Mouse (Mus musculus): ENCODE data around the gene Tmem91. TPM values are rescaled to one million over a fixed set of nuclear protein-coding genes. Genes with fewer than 3 reads are reported as not detected.

The Tmem91 gene
- polyA plus RNA-seq, 1 experiment from 2014 or later: 2.0 TPM

DNA sequence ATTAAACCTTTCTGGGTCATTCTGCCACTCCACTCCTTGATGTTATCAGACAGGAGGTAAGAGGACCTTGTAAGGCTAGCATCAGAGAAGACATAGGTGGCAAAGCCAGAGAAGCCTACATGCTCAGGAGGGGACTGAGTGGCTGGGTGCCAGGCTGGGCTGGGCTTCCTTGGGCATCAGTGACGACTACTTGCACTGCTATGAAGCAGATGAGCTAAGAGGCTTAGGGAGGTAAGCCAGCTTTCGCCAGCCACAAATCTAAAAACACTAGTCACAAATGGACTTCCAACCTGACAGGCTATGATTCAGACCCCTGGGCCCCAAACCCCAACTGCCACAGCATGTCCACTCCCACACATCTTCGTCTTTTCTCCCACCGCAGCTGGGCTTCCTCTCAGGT is 30.3 kb downstream of the Tmem91 start:
- no peak overlapping the region for H3K4me2 ChIP-seq (replicated peaks; ENCODE audit: low read depth, low read length)
- 82% methylated on average over 4 of the region's 4 CpGs for WGBS
- no peak overlapping the region for H3K9ac ChIP-seq (replicated peaks; ENCODE audit: low read depth)

DNA sequence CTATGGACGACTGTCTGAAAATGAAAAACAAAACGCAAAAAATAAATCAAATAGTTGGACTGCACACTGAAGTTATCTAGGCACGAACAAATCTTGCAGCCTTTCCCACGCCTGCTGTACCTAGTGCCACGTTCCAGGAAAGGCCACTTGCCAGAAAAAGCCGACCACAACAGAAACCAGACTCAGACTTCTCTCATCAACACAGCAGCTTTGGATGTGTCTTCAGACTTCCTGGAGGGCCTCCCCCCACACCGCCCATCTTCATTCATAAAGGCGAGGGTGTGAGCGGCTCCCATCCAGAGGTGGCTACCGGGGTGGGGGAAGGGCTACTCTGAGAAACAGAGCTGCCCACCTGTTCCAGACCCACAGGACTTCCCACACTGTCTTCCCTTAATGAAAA is 30.8 kb downstream of the Tmem91 start:
- ATAC-seq (no peak), DNase-seq (ENCODE audit: low spot score) (no peak)
- H3K9me3 ChIP-seq (ENCODE audit: low read length): no peaks in the 10 kb centered on the region
- 0 out of 2 replicates have a peak, but pooled peaks cover 3% of the 10 kb centered on the region for H3K36me3 ChIP-seq (ENCODE audit: insufficient read depth, low read length)
- no peaks in the 10 kb centered on the region for H3K4me1 ChIP-seq (ENCODE audit: insufficient read depth, low read depth, low read length)
- H3K4me2 ChIP-seq (replicated peaks; ENCODE audit: low read depth, low read length): no peak overlapping the region
- 68% methylated on average over 10 of the region's 10 CpGs for WGBS
- TF ChIP-seq CTCF (IDR thresholded peaks at IDR 0.05): no peak
- no peak for TF ChIP-seq EP300 (IDR thresholded peaks at IDR 0.05)
- no peak overlapping the region for H3K4me3 ChIP-seq (ENCODE audit: low read depth, low read length)
- H3K9ac ChIP-seq (replicated peaks; ENCODE audit: low read depth): no peak overlapping the region
- H3K27me3 ChIP-seq (replicated peaks; ENCODE audit: insufficient read depth, low read length): no peaks in the 10 kb centered on the region
- H3K27ac ChIP-seq (ENCODE audit: low read length): no peak overlapping the region

More for the DNA sequence above, 30.3 kb downstream of the Tmem91 start:
- no peak for DNase-seq (ENCODE audit: low spot score)
- H3K9me3 ChIP-seq (ENCODE audit: low read length): no peaks in the 10 kb centered on the region
- ATAC-seq: no peak
- no peak overlapping the region for H3K27ac ChIP-seq (ENCODE audit: low read length)
- 0 out of 2 replicates have a peak, but pooled peaks cover 3% of the 10 kb centered on the region for H3K36me3 ChIP-seq (ENCODE audit: insufficient read depth, low read length)
- H3K27me3 ChIP-seq (replicated peaks; ENCODE audit: insufficient read depth, low read length): no peaks in the 10 kb centered on the region
- no peak overlapping the region for H3K4me3 ChIP-seq (ENCODE audit: low read depth, low read length)
- TF ChIP-seq EP300 (IDR thresholded peaks at IDR 0.05) (no peak), CTCF (IDR thresholded peaks at IDR 0.05) (no peak)
- no peaks in the 10 kb centered on the region for H3K4me1 ChIP-seq (ENCODE audit: insufficient read depth, low read depth, low read length)

DNA sequence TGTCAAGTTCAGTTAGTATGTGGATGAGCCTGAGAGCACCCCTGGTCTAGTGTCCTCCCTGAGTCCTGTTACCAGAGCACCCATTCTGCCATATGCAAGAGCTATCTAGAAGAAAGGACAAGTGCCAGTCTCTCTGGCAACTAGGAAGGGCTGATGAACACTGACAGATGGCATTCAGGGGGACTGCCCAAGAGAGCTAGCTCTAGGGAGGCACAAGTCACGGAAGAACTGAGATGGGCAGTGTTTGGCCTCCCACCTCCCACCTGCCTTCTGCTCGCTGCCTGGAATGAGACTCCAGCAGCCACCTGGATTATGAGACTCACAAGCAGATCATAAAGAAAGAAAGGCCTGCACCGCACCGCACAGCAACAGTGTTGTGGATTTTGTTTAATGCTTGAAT is 35.2 kb downstream of the Tmem91 start:
- H3K4me1 ChIP-seq (ENCODE audit: insufficient read depth, low read depth, low read length): no peaks in the 10 kb centered on the region
- ATAC-seq (no peak), DNase-seq (ENCODE audit: low spot score) (no peak)
- no peak overlapping the region for H3K4me2 ChIP-seq (replicated peaks; ENCODE audit: low read depth, low read length)
- 93% methylated on average over 4 of the region's 4 CpGs for WGBS
- TF ChIP-seq EP300 (IDR thresholded peaks at IDR 0.05) (no peak), CTCF (IDR thresholded peaks at IDR 0.05) (no peak)
- H3K27me3 ChIP-seq (replicated peaks; ENCODE audit: insufficient read depth, low read length): no peaks in the 10 kb centered on the region
- no peak overlapping the region for H3K9ac ChIP-seq (replicated peaks; ENCODE audit: low read depth)
- H3K4me3 ChIP-seq (ENCODE audit: low read depth, low read length): no peak overlapping the region
- no peaks in the 10 kb centered on the region for H3K9me3 ChIP-seq (ENCODE audit: low read length)
- no peak overlapping the region for H3K27ac ChIP-seq (ENCODE audit: low read length)
- H3K36me3 ChIP-seq (ENCODE audit: insufficient read depth, low read length): peaks cover 3% of the 10 kb centered on the region

DNA sequence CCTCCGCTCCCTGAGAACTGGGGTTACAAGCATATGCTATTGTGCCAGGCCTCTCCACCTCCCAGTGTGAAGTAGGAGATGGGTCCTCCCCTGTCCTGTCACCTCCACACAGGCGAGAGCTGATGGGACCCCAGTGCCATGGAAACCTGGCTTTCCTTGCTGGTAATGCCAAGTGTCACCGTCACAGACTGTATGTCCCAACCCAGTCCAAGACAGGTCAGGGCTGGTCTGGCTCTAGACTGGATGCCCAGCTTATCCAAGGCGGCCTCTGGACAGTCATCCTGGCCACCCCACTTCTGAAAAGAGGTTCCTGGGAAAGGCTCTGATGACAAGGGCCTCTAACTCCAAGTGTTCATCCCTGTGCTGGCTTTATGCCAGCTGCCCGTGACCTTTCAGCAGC is 37.9 kb downstream of the Tmem91 start:
- TF ChIP-seq CTCF (IDR thresholded peaks at IDR 0.05): no peak
- no peak for TF ChIP-seq EP300 (IDR thresholded peaks at IDR 0.05)

DNA sequence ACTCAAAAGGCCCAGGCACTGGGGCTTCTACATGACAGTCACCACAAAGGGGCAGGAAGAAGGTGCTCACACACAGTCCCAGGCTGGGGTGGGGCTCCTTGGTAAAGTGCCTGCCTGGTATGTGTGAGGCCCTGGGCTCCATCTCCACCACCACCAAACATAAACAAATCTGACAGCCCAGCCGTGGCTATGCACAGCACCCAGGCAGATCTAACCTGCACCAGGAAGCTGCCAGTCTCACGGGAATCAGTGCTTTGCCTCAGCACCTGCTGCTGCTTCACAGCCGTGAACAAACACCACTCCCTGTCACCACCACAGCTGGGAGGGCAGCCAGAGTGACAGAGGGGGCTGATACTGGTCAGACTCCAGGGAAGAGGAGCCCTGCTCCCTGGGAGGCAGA is 38.6 kb downstream of the Tmem91 start:
- ATAC-seq: no peak
- Histone ChIP-seq H3K4me1 (ENCODE audit: insufficient read depth, low read depth, low read length) (no peaks in the 10 kb centered on the region), H3K36me3 (ENCODE audit: insufficient read depth, low read length) (peaks cover 6% of the 10 kb centered on the region), H3K9ac (replicated peaks; ENCODE audit: low read depth) (no peak overlapping the region), H3K9me3 (ENCODE audit: low read length) (no peaks in the 10 kb centered on the region), H3K27ac (ENCODE audit: low read length) (no peak overlapping the region), H3K4me3 (ENCODE audit: low read depth, low read length) (no peak overlapping the region), H3K27me3 (replicated peaks; ENCODE audit: insufficient read depth, low read length) (no peaks in the 10 kb centered on the region), H3K4me2 (replicated peaks; ENCODE audit: low read depth, low read length) (no peak overlapping the region)
- no peak for TF ChIP-seq EP300 (IDR thresholded peaks at IDR 0.05)
- TF ChIP-seq CTCF (IDR thresholded peaks at IDR 0.05): no peak
- WGBS: 14% methylated on average over 3 of the region's 3 CpGs
- no peak for DNase-seq (ENCODE audit: low spot score)

More for the DNA sequence above, 37.9 kb downstream of the Tmem91 start:
- DNase-seq (ENCODE audit: low spot score) (no peak), ATAC-seq (no peak)
- WGBS: 91% methylated on average over 5 of the region's 5 CpGs
- no peaks in the 10 kb centered on the region for H3K9me3 ChIP-seq (ENCODE audit: low read length)
- H3K4me3 ChIP-seq (ENCODE audit: low read depth, low read length): no peak overlapping the region
- no peaks in the 10 kb centered on the region for H3K4me1 ChIP-seq (ENCODE audit: insufficient read depth, low read depth, low read length)
- no peak overlapping the region for H3K27ac ChIP-seq (ENCODE audit: low read length)
- no peaks in the 10 kb centered on the region for H3K27me3 ChIP-seq (replicated peaks; ENCODE audit: insufficient read depth, low read length)
- H3K9ac ChIP-seq (replicated peaks; ENCODE audit: low read depth): no peak overlapping the region
- no peak overlapping the region for H3K4me2 ChIP-seq (replicated peaks; ENCODE audit: low read depth, low read length)
- H3K36me3 ChIP-seq (ENCODE audit: insufficient read depth, low read length): peaks cover 6% of the 10 kb centered on the region

DNA sequence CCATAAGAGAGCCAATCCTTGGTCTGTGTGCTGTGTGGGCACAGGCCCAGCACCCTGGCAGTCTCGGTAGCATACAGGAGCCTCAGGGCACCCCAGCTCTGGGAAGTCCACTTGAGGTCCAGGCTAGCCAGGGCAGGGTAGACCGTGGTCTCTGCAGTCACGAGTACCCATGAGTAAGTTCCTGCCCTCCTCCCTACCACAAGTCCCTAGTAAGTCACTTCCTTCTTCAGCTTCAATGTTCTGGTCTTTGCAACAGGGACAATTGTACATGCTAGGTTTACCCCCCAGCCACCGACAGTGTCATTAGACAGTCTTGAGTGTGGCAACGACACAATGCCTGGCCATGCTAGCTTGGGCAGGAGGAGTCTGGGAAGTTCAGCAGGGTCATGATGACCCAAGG is 42.3 kb downstream of the Tmem91 start:
- Histone ChIP-seq H3K27me3 (replicated peaks; ENCODE audit: insufficient read depth, low read length) (no peaks in the 10 kb centered on the region), H3K4me3 (ENCODE audit: low read depth, low read length) (no peak overlapping the region), H3K36me3 (ENCODE audit: insufficient read depth, low read length) (peaks cover 6% of the 10 kb centered on the region), H3K4me2 (replicated peaks; ENCODE audit: low read depth, low read length) (no peak overlapping the region), H3K27ac (ENCODE audit: low read length) (no peak overlapping the region), H3K9me3 (ENCODE audit: low read length) (no peaks in the 10 kb centered on the region), H3K4me1 (ENCODE audit: insufficient read depth, low read depth, low read length) (peaks cover 6% of the 10 kb centered on the region; the same call in 1 of the 2 replicates), H3K9ac (replicated peaks; ENCODE audit: low read depth) (no peak overlapping the region)
- DNase-seq (ENCODE audit: low spot score) (peak; percentile 51), ATAC-seq (peak; percentile 37)
- no peak for TF ChIP-seq EP300 (IDR thresholded peaks at IDR 0.05)
- no peak for TF ChIP-seq CTCF (IDR thresholded peaks at IDR 0.05)
- WGBS: 79% methylated on average over 5 of the region's 5 CpGs

DNA sequence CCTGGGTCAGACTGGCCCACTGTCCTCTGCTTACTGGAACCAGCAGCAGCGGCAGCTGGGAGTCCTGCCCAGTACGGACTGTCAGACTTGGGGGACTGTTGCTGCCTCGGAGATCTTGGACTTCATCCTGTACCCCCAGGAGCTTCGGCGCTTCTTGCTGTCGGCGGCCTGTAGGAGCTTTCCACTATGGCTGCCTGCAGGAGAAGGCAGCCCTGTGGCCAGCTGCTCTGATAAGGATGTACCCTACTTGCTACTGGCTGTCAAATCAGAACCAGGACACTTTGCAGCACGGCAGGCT is 46.7 kb downstream of the Tmem91 start:
- ATAC-seq (no peak), DNase-seq (ENCODE audit: low spot score) (no peak)
- H3K27me3 ChIP-seq (replicated peaks; ENCODE audit: insufficient read depth, low read length): no peaks in the 10 kb centered on the region
- WGBS: 58% methylated on average over 8 of the region's 8 CpGs
- peaks cover 13% of the 10 kb centered on the region; the same call in 1 of the 2 replicates for H3K4me1 ChIP-seq (ENCODE audit: insufficient read depth, low read depth, low read length)
- no peak overlapping the region for H3K27ac ChIP-seq (ENCODE audit: low read length)
- no peaks in the 10 kb centered on the region for H3K9me3 ChIP-seq (ENCODE audit: low read length)
- no peak overlapping the region for H3K4me3 ChIP-seq (ENCODE audit: low read depth, low read length)
- peak overlapping the region; percentile 77 for H3K4me2 ChIP-seq (replicated peaks; ENCODE audit: low read depth, low read length)
- H3K36me3 ChIP-seq (ENCODE audit: insufficient read depth, low read length): peaks cover 14% of the 10 kb centered on the region
- no peak overlapping the region for H3K9ac ChIP-seq (replicated peaks; ENCODE audit: low read depth)
- no peak for TF ChIP-seq CTCF (IDR thresholded peaks at IDR 0.05)
- no peak for TF ChIP-seq EP300 (IDR thresholded peaks at IDR 0.05)

Measured in lung, postnatal 0 days (tissue).